In the genomic region with DNA sequence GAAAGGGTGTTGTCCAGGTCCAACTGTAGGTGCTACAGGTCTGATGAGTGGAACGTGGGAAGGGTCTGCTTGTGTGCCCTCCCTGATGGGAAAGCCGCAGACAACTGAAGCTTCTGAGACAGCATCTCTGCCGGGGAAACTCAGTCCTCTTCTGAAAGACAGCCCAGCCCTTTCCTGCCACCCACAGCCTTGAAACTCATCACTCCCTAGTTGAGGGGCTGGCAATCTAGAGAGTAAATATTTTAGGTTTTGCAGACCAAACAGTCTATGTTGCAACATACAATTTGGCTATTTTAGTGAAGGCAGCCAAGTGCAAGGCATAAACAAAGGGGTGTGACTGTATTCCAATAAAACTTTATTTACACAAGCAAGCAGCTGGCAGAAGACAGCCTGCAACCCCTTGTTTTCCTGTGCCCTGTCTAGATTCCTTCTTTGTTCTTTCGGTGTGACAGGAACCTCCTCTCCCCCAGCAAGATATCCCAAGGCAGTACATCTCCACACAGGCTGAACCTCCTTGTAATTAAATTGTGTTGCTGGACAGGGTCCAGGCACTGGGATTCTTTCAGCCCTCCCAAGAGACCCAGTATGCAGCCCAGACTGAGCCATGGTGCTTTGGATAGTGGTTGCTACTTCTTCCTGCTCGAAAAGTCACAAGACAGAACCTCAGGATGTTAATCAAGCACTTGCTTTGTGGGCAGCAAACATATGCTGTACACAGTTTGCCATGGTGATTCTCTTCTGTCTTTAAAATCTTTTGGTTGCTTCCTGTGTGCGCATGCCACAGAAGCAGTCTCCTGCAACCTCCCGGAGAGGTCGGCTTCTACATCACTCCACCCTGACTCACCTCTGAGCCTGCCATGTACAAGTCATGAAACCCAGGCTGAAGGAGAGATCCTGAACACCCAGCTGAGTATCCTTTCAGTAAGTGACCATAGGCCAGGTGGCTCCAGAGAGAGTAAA, we compare ENCODE assay signal across 13 mouse cellular contexts.
DNase-seq lines count a peak whose midpoint lies in the region; ATAC-seq and TF ChIP-seq lines count a peak whose summit lies in the region.
"Had no signal": no experiment of that assay in that cellular context is flagged by ENCODE, and none has a peak within 500 bp of the region (broad histone marks: within the 10 kb centered on the region; RNA-seq: fewer than 3 reads in every experiment).

No protein-coding gene starts in this region.

- no peak overlapping the region for H3K27ac ChIP-seq in lung, embryonic 14.5 days (ENCODE audit: low read depth)
- H3K27ac ChIP-seq in embryonic facial prominence, embryonic 15.5 days (replicated peaks) = peak overlapping the region; percentile 56; the same call in 1 of the 2 replicates
- H3K27ac ChIP-seq in lung, postnatal 0 days (ENCODE audit: low read length) = no peak overlapping the region
- H3K27ac ChIP-seq: limb, embryonic 10.5 days; liver, embryonic 15.5 days; midbrain, embryonic 13.5 days had no signal

- no peak overlapping the region for H3K4me2 ChIP-seq in lung, embryonic 14.5 days
- H3K4me2 ChIP-seq in embryonic facial prominence, embryonic 15.5 days (replicated peaks) = no peak overlapping the region
- no peak overlapping the region for H3K4me2 ChIP-seq in lung, postnatal 0 days (replicated peaks; ENCODE audit: low read depth, low read length)
- H3K4me2 ChIP-seq: liver, embryonic 15.5 days; midbrain, embryonic 13.5 days had no signal

- TF ChIP-seq CTCF in lung, embryonic 14.5 days (IDR thresholded peaks at IDR 0.05; ENCODE audit: low read depth) = no peak
- no peak for TF ChIP-seq CTCF in lung, adult 2 months (IDR thresholded peaks at IDR 0.05; ENCODE audit: insufficient read depth, low read length)
- TF ChIP-seq CTCF in lung, postnatal 0 days (IDR thresholded peaks at IDR 0.05) = no peak

- no peak overlapping the region for H3K4me3 ChIP-seq in lung, embryonic 14.5 days (ENCODE audit: low read depth, low read length)
- no peak overlapping the region for H3K4me3 ChIP-seq in lung, adult 2 months (replicated peaks; ENCODE audit: extremely low read depth, low read depth, low read length)
- H3K4me3 ChIP-seq in embryonic facial prominence, embryonic 15.5 days (replicated peaks) = no peak overlapping the region
- no peak overlapping the region for H3K4me3 ChIP-seq in lung, postnatal 0 days (ENCODE audit: low read depth, low read length)
- H3K4me3 ChIP-seq: limb, embryonic 10.5 days; liver, embryonic 15.5 days; midbrain, embryonic 13.5 days had no signal

- no peak for TF ChIP-seq POLR2A in lung, adult 2 months (IDR thresholded peaks at IDR 0.05; ENCODE audit: borderline replicate concordance, extremely low read depth, low read depth, low read length)

- H3K27me3 ChIP-seq in lung, embryonic 14.5 days (ENCODE audit: insufficient read depth, low read length) = no peaks in the 10 kb centered on the region
- no peaks in the 10 kb centered on the region for H3K27me3 ChIP-seq in embryonic facial prominence, embryonic 15.5 days
- H3K27me3 ChIP-seq in lung, postnatal 0 days (replicated peaks; ENCODE audit: insufficient read depth, low read length) = no peaks in the 10 kb centered on the region
- H3K27me3 ChIP-seq: liver, embryonic 15.5 days; midbrain, embryonic 13.5 days had no signal

- WGBS in lung, embryonic 14.5 days = 57% methylated on average over 8 of the region's 8 CpGs
- 62% methylated on average over 8 of the region's 8 CpGs for WGBS in lung, adult 2 months
- WGBS in embryonic facial prominence, embryonic 15.5 days = 51% methylated on average over 8 of the region's 8 CpGs
- WGBS in lung, postnatal 0 days = 58% methylated on average over 8 of the region's 8 CpGs

- peak; percentile 0 to 3 for DNase-seq in heart, adult 18-20 months
- no peak for DNase-seq in heart, adult 9 months (ENCODE audit: low spot score in 2 of 2)
- peak; percentile 62 for DNase-seq in lung, embryonic 14.5 days
- DNase-seq in lung, adult 2 months = no peak
- peak; percentile 24 for DNase-seq in lung, postnatal 0 days (ENCODE audit: low spot score)
- DNase-seq in right cerebral cortex, postnatal 14 days = no peak
- DNase-seq in cerebellum, adult 11 months = no peak
- DNase-seq: adrenal gland, adult 2 months had no signal

- H3K36me3 ChIP-seq in lung, embryonic 14.5 days (ENCODE audit: insufficient read depth) = no peaks in the 10 kb centered on the region
- H3K36me3 ChIP-seq in embryonic facial prominence, embryonic 15.5 days = no peaks in the 10 kb centered on the region
- H3K36me3 ChIP-seq in lung, postnatal 0 days (ENCODE audit: insufficient read depth, low read length) = no peaks in the 10 kb centered on the region
- H3K36me3 ChIP-seq: limb, embryonic 10.5 days; liver, embryonic 15.5 days; midbrain, embryonic 13.5 days had no signal

- peak; percentile 18; the same call in 1 of the 2 replicates for TF ChIP-seq EP300 in lung, postnatal 0 days (IDR thresholded peaks at IDR 0.05)

- peak; percentile 77 for ATAC-seq in lung, embryonic 14.5 days (ENCODE audit: insufficient read depth)
- ATAC-seq in embryonic facial prominence, embryonic 15.5 days (ENCODE audit: insufficient number of reproducible peaks, low FRiP score, low TSS enrichment, low read depth) = 0 out of 2 replicates have a peak, but pooled peaks have one; percentile 29
- peak; percentile 40 for ATAC-seq in lung, postnatal 0 days
- ATAC-seq: CD4-positive, CD25-positive, alpha-beta regulatory T cell, adult 4 months; midbrain, embryonic 13.5 days had no signal

- H3K9me3 ChIP-seq in lung, embryonic 14.5 days (ENCODE audit: low read depth, low read length) = no peaks in the 10 kb centered on the region
- no peaks in the 10 kb centered on the region for H3K9me3 ChIP-seq in embryonic facial prominence, embryonic 15.5 days (replicated peaks)
- no peaks in the 10 kb centered on the region for H3K9me3 ChIP-seq in lung, postnatal 0 days (ENCODE audit: low read length)
- H3K9me3 ChIP-seq: limb, embryonic 10.5 days; liver, embryonic 15.5 days; midbrain, embryonic 13.5 days had no signal

- H3K9ac ChIP-seq in lung, embryonic 14.5 days = no peak overlapping the region
- H3K9ac ChIP-seq in embryonic facial prominence, embryonic 15.5 days = no peak overlapping the region
- no peak overlapping the region for H3K9ac ChIP-seq in lung, postnatal 0 days (replicated peaks; ENCODE audit: low read depth)
- H3K9ac ChIP-seq: liver, embryonic 15.5 days; midbrain, embryonic 13.5 days had no signal

- H3K4me1 ChIP-seq in lung, embryonic 14.5 days (ENCODE audit: insufficient read depth) = no peaks in the 10 kb centered on the region
- 0 out of 2 replicates have a peak, but pooled peaks cover 2% of the 10 kb centered on the region for H3K4me1 ChIP-seq in lung, adult 2 months (ENCODE audit: control insufficient read depth, insufficient read depth, low read length)
- peaks cover 21% of the 10 kb centered on the region for H3K4me1 ChIP-seq in embryonic facial prominence, embryonic 15.5 days
- no peaks in the 10 kb centered on the region for H3K4me1 ChIP-seq in lung, postnatal 0 days (ENCODE audit: insufficient read depth, low read depth, low read length)
- H3K4me1 ChIP-seq: limb, embryonic 10.5 days; liver, embryonic 15.5 days had no signal

Comparison
In these comparisons a context has a peak if more than half of its experiments do, and no peak if none do; other contexts are left out.
1. DNase-seq: peak in heart, adult 18-20 months (2 of 2), lung, embryonic 14.5 days (single experiment) and lung, postnatal 0 days (single experiment); none in heart, adult 9 months (0 of 2), lung, adult 2 months (single experiment), right cerebral cortex, postnatal 14 days (single experiment) and cerebellum, adult 11 months (single experiment).
2. Peak in every context shown above with its lines, with median percentiles within 50 percentile points of each other: ATAC-seq.